Mouse (Mus musculus) cerebellum, adult 9-11 months (tissue): ENCODE measurements around the gene Ell3.
"Not testable (repeated sequence)": the region's sequence is repeated elsewhere in the genome, so short reads cannot be mapped to it uniquely, and the experiment has no call there.

ENCODE experiments used
- DNase-seq: peaks from one replicate; pipeline ENCODE4 v3.0.0; 2022

Gene Ell3

DNA sequence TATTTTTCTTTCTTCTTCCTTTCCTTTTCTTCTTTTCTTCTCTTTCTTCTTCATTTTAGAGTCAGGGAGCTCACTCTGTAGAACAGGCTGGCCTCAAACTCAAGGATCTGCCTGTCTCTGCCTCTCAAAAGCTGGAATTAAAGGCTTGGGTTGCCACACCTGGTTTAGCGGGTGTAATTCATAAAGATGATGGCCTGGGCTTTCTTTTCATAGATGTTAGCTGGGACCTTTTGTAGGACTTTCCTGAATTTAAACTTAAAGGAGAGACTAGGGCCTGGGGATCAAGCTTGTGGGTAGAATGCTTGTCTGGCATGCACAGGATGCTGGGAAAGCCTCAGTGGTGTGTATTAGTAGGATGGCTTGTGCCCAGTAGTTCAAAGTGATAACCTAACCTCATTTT, at the start of gene Ell3:
Gene Ell3 (minus strand): TSS at position 101 of the 400 bp plus-strand sequence.
- DNase-seq: no peak

DNA sequence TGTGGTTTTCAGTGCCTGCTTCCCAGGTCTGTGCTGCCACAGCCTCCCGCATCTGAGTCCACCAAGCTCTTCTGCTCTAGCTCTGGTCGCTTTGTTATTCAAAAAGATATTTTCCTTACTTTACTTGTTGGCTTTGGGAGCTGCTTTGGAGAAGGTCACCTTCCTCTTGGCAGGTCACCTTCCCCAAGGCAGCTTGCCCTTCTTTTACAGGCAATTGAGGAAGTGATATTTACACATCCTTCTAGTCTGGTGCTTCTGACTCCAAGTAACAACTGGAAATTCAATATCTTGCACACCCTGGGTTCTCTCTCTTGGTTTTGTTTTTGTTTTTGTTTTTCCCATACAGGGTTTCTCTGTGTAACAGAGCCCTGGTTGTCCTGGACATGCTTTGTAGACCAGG, 40.3 kb upstream of the Ell3 start:
- DNase-seq: not testable (repeated sequence)

DNA sequence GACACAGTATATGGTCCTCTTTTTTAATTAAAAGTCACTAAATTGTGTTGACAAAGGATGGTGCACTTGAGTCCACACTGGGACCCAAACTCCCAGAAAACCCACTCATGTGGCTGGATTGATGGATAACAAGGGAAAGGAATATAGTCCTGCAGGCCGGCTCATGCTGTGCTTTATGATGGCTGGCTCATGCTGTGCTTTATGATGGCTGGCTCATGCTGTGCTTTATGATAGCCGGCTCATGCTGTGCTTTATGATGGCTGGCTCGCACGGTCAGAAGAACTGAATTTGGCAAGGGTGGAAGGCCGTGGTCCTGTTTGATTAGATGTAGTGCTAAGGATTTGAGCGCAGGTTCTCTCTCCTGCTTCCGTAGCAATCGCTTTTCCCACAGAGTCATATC, 39.5 kb upstream of the Ell3 start:
- DNase-seq: no peak

DNA sequence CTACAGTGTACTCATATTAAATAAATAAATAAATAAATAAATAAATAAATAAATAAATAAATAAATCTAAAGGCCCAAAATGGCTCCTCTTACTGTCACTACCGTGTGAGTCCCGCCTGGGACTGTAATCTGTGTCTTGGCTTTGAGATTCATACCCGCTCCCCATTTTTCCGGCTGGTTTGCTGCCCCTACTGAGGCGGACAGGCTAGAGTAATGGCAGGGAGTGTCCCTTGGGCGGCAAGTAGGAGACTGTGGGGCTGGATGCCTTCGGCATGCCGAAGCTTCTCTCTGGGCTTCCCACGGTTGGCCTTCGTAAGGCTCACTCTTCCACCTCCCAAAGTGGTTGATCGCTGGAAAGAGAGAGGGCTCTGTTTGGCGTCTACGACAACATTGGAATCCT, 36.8 kb upstream of the Ell3 start:
- DNase-seq: not testable (repeated sequence)

DNA sequence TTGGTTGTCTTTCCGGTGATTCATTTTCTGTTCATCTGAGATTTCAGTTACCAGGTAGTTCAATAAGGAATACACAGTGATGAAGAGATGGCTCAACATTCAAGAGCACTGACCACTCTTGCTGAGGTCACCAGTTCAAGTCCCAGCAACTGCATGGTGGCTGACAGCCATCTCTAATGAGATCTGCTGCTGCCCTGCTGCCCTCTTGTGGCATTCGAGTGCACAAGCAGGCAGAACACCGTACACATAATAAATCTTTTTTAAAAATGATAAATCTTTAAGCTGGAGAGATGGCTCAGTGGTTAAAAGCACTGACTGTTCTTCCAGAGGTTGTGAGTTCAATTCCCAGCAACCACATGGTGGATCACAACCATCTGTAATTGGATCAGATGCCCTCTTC, 36.4 kb upstream of the Ell3 start:
- no peak for DNase-seq

DNA sequence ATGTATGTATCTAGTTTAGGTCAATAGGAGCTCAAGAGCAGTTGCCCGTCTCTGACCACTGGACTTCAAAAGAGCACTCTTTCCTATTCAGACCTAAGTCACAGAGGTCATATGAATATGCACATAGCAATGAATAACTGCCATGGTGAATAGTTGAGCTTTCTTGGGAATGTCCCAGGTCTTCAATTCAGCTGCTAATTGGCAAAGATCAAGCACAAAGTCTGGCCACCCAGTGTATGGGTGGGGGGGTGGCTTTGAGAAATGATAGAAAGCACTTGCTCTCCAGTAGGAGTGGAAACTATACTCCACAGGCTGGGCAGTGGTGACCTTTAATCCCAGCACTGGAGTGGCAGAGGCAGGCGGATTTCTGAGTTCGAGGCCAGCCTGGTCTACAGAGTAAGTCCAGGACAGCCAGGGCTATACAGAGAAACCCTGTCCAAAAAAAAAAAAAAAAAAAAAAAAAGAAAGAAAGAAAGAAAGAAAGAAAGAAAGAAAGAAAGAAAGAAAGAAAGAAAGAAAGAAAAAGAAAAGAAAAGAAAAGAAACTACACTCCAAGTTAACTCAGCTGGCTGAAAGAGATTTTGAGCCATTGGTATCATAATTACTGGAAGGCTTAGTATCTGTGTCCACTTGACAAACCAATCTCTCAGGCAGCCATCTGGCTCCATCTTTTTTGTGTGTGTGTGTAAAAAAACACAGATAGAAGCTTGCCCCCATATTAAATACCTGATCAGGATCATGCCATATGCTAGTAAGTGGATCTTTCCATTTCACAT, 33.6 kb upstream of the Ell3 start:
- no peak for DNase-seq

DNA sequence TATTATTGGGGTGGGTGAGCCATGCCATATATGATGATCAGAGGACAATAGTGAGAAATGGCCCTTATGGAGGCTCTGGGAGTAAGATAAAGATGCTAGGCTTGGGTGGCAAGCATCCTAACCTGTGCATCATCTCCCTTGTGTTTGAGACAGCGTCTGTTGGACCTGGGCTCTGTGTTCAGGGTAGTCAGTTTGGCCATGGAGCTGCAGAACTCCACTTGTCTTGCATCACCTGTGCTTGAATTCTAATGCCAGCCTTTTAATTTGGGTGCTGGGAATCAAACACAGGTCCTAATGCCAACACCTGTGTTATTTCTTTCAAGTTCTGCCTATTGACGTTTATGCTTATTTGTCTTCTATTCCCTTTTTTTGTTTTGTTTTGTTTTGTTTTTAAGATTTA, 31.2 kb upstream of the Ell3 start:
- DNase-seq: not testable (repeated sequence)

DNA sequence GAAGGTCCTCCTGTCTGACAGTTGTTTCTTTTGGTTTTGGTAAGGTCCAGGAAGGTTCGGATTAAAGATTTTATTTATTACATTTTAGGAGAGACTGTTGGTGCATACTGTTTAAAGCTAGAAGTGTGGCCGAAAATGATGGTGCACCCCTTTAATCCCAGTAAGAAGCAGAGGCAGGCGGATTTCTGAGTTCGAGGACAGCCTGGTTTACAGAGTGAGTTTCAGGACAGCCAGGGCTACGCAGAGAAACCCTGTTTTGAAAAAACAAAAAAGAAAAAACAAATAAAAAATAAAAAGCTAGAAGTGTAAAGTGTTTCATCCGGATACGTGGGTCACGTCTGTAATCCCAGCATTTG, 30.1 kb upstream of the Ell3 start:
- no peak for DNase-seq

DNA sequence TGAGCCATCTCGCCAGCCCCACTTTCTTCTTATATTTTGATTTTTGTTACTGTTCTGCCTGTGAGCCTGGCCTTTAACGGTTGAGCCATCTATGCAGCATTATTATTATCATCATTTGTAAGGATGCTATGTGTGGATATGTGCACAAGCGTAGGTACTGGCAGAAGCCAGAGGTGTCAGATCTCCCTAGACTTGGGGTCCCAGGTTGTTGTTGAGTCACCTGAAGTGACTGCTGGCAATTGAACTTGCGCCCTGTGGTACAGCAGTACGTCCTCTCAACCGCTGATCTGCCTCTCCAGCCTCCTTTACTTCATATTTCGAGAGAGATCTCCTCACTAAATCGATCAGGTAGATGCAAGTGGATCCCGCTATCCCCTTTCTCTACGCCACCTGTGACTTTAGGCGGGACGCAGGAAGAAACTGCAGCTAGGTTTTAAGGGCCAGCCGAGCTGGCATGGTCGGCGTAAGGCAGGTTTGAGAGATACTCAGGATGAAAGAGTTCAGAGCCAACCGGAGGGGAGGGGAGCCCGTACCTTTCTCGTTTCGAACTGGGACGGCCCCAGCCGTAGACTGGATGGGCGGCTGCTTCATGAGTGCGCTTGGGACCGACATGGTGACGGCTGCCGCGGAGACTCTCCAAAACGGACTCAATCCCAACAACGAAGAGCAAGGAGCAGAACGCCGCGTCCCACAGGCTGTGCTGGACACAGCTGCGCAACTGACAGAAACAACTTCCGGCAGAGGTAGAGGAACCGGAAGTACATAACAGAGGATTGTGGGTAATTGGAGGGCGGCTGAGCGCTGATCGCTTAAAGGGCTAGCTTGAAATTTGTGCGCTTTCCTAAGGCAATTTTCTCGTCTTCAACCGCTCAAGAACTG, 29.5 kb upstream of the Ell3 start, which contains the start of gene Mfap1b:
Gene Mfap1b (minus strand): TSS at position 767 of the 879 bp plus-strand sequence.
- DNase-seq: peak; percentile 86

DNA sequence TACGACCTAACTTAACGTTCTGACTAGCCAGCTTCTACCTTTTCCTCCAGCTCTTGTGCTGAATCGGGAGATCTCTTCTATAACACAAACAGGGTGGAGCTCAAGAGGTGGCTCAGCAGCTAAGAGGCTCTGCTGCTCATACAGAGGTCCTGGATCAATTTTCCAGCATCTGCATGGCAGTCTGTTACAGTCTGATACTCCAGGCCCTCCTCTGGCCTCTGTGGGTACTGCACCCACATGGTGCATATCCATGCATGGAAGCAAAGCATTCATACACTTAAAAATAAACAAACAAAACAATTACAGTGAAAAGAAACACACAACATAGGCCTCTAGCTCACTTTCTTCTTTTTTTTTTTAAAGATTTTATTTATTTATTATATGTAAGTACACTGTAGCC, 28.7 kb upstream of the Ell3 start:
- not testable (repeated sequence) for DNase-seq

DNA sequence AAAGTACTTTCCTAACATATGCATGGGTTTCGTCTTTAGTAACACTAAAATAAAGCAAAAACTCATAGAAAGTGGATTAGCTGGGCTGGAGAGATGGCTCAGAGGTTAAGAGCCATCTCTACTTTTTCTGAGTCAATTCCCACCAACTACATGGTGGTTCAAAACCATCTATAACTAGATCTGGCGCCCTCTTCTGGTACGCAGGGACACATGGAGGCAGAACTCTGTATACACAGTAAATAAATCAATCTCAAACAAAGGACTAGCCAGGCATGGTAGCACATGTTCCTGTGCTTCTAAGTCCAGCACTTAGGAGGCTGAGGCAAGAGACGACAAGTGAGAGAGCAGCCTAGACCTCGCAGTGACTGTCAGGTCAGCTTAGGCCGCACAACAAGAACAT, 24.9 kb upstream of the Ell3 start:
- DNase-seq: not testable (repeated sequence)

DNA sequence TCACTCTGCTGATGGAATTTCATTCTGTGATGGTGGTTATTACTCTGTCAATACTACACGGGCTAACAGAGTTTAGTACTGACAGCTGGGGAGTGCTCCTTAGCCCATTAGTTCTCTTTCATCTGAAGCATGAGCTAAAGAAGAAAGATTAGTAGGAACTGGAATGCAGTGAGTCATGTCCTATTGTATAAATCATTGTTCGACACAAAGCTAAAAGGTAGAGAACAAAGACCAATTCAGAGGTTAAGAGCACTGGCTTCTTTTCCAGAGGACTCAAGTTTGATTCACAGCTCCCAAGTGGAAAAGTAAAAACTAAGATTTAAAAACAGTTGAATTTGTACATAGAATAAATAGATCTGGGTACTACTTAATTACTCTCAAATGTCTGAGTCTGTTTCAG, 16.0 kb upstream of the Ell3 start:
- no peak for DNase-seq

DNA sequence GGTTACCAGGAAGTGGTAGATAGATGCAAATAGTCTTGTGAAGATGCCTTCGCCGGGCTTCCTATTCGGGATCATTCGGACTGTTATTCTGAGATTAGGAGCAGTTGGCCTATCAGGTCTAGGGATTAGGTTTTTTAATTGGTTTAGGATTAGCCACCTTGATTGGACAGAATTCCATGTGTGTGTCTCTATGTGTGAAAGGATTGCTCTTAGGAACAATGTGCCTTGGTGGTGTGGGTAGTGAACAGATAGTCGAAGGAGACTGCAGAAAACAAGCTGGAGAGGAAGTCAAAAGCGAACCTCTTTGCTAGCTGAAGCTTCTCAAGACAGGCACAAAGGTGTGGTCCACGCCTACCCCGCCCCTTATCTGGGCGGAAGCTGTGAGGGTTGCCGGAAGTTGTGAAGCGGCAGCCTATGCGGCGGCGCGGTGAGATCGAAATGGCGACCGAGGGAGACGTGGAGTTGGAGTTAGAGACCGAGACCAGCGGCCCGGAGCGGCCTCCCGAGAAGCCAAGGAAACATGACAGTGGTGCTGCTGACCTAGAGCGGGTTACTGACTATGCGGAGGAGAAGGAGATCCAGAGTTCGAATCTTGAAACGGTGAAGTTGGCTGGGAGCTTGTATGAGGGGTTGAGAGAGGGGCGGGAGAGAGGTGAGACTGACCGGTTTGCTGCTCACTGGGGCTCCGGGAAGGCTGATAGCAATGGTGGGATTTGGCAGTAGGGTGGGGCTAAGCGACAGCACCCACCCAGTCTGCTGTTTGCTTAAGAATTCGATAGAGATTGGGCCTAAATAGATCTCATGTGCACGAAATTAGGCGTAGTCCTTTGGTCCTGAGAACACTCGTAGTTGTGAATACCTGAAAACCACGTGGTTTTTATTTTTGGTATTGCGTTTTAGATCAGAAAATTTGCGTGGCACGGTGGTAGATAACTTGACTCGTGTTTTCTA, 12.9 kb upstream of the Ell3 start, which contains the start of gene Serinc4:
Gene Serinc4 (minus strand): TSS at position 90 of the 951 bp plus-strand sequence.
- DNase-seq: peak; percentile 78

DNA sequence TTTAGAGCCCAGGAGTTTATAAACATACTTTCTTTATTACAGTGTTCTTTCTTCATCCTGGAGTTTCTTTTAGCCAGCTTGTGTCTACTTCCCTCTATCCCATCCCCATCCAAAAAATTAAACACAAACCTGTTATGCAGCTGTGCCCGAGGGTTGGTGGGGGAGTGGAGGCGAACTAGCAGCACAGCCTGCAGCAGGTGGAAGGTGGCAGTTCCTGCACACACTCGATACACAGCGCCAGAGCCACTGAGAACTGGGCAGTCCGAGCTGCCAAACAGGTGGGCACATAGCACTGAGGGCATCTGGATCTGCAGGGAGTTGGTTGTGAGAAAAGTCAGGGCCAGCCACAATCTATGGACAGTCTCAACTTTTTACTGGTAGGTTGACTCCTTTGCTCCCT, 11.5 kb upstream of the Ell3 start:
- no peak for DNase-seq

DNA sequence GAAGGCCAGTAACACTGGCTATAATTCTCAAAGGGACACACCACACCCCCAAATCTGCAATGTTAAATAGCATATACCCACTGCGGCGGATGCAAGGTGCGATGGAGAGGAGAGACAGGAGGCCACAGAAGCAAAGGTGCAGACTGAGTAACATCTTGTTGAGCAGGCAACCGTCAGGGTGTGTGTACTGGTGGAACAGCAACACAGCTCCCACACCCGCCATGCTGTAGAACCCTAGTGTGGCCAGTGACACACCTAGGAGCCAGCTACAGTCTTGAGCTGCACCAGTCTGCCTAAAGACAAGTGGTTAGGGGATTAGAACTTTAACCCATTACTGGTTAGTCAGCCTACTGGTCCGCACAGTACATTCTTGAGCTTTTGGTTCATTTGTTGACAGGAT, 9.8 kb upstream of the Ell3 start:
- no peak for DNase-seq

DNA sequence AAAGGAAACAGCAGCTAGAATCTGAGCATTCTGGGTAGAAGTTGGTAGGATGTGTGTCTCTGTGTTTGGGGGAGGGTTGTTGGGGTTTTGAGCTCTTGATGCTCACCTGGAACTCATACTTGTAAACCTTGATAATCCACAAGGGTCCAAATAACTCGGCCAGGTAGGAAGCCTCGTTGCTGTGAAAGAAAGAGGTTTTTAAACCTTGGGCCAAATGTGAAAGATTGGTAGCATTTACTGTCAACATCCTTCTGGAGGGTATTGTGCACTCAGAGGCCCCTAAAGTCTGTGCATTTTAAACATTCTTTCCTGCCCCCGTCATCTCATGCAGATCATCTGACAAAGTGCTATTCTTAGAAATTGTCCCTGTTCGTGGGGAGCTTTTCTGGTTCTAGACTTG, 8.9 kb upstream of the Ell3 start, which contains the start of gene Hypk:
Gene Hypk (plus strand): TSS at position 301 of the 400 bp plus-strand sequence.
- DNase-seq: no peak

DNA sequence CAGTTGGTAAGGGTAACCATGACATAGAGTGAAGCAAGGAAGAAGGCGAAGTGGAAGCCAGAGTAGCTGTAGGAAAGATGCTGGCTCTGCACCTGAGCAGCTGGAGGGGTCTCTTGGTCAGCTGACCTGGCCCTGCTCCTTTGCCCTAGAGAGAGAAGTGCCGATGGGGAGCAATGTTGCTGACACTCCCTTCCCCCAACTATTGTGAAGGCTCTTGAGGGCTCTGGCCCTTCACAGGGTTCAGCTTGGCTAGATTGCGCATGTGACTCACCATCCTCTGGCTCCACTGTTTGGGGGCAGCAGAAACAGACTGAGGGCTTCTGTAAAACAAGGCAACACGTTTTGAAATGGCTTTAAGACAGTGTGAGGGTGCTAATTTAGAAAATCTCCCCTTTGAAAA, 8.3 kb upstream of the Ell3 start:
- DNase-seq: no peak

DNA sequence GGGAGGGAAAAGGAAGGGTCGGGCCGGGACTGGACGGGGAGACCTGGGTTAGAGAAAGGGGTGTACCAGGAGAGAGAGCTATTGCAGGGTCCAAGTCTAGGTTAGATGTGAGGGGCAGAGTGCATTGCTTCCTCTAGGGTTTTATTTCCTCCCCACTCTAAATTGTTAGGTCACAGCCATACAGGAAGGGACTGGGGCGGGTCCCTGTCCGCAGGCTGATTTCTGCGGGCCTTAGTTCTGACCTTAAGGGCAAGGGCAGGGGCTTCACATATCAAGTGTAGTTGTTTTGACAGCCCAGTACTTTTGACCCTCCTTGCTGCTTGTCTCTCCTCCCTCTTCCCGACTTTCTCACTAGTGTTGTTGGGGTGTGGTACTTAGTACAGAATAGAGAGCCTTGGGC, 6.0 kb upstream of the Ell3 start:
- DNase-seq: peak; percentile 40

DNA sequence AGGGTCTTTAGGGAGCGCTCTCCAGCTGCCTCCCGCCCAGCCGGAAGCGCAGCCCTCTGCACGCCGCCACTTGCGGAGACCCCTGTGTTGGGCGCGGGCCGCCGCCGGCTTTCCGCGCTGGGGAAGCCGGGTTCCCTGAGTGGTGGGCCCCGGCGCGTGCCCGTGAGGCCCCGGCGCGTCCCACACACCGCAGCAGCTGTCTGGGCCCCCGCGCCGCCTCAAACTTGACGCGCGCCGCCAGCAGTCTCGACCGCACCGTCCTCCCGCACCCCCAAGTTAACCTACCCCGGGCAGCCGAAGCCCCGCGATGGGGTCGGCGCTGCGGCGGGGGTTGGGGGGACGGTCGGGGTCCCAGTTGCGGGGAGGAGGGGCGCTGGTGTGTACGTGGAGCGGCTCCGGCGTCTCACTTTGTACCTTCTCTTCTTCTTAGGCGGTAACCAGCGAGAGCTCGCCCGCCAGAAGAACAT, 5.5 kb upstream of the Ell3 start:
- DNase-seq: no peak

DNA sequence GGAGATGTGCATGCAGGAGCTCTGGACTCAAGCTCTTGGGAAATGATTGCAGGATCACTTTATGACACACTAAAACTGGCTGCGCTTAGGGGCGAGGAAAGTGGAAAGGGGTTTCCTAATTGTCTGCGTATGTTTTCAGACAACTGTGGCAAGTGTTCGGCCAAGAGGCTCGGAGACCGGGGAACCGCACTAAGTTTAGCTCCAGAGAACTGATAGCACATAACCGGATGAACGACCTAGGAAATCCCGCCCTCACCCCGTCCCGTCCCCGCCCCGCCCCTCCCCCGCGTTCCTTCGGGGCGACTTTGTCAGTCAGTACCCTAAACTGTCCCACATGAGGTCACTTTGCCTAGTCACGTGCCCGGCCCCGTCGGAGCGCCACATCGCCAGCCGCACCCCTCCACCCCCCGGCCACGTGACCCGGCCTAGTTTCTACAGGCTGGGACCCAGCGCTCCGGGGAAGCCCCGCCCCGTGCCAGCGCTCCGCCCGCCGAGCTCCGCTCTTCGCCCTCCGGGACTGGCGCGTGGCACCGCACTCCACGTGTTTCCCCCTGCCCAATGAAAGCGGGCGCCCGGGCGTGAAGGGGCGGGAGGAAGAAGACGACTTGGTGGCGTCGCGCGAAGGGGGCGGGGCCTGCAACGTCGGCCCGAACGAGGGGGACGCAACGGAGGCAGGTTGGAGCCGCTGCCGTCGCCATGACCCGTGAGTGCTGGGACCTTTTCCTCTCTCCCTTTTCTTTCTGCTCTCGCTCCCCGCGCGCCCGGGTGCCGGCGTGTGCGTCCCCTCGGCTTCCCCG, 4.9 kb upstream of the Ell3 start, which contains the start of gene Serf2:
Gene Serf2 (plus strand): TSS at position 457 of the 797 bp plus-strand sequence.
- DNase-seq: peak; percentile 100

DNA sequence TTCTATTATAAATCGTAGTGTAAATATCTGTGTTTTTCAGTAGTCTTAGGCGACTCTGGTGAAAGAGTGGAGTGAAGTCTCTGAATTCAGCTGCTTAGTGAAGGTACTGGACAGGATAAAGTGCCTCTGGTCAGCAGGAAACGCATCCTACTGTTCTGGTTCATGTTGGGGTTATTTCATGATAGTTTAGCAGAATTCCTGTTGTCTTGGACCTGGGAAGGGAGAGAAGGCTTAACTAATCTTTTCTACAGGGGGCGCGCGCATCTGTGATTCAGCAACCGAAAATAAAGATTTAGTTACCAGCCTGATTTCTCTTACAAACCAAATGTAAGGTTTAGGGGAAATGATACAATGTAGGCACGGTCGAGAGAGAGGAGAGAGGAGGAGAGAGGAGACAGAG, 4.1 kb upstream of the Ell3 start:
- DNase-seq: peak; percentile 30

DNA sequence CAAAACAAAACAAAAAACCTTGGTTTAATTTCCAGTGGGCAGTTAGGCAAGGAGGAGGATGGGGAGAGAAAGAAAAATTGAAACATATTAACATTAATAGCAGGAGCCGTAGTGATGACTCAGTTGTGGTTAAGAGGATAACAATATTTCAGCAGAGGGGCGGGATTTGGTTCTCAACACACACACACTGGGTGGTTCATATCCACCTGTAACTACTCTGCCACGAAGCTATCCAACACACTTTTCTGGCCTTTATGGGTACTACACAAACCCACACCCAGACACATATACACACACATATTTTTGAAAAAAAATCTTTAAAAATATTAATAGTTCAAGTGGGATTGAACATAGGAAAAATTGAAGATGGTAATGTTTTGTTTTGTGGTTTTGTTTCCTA, 2.9 kb upstream of the Ell3 start:
- DNase-seq: no peak
